Mouse (Mus musculus): ENCODE data around the gene Sept1. TPM values are rescaled to one million over a fixed set of nuclear protein-coding genes. Genes with fewer than 3 reads are reported as not detected.

The Sept1 gene
- polyA plus RNA-seq, 1 experiment = 38.4 TPM

DNA sequence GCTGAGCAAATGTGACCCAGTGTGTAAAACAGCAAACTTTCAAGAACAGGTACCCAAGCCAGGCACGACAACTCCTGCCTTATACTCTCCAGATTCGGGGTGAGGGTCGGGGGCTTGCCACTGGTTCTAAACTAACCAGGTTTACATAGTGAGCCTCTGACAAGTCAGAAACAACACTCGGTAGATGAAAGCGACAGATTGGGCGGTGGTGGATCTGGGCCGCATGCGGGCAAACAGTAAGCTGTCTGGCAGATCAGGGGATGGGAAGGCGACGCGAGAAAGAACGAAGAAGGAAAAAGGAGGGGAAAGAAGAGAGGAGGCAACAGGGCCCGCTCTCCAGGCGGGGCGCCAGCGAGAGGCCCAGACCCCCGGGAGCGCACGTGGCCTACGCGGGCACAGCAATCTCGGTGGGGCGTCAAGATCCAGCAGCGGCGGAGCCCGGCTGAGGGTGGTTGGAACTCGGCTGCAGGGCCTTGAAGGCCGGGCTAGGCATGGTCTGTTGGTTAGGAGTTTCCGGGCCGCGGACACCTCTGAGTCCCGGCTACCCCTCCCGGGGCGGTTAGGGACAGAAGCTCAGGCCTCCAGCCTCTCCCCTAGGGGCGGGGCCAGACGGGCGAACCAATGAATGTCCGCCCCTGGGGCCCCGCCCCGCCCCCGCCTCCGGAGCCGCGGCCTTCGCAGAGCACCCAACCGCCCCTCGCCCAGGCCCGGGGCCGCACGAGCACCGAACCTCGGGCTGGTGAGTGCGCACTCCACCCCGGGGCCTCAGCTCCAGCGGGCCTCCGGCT lies 11.1 kb upstream of the Sept1 start, which contains the start of gene Zfp771:
Gene Zfp771 (plus strand): TSS at position 405 of the 788 bp plus-strand sequence.
- Histone ChIP-seq H3K36me3 (ENCODE audit: control insufficient read depth, insufficient read depth, low read length) (no peaks in the 10 kb centered on the region), H3K27me3 (replicated peaks; ENCODE audit: control insufficient read depth, insufficient read depth, low read length) (no peaks in the 10 kb centered on the region), H3K27ac (ENCODE audit: insufficient read depth, low read depth, low read length) (peak within 1 kb of the TSS; percentile 95), H3K4me1 (ENCODE audit: control insufficient read depth, insufficient read depth, low read length) (peaks cover 9% of the 10 kb centered on the region; the same call in 1 of the 2 replicates), H3K4me3 (ENCODE audit: insufficient read depth, low read depth, low read length) (peak within 1 kb of the TSS; percentile 88)
- WGBS = 1% methylated on average over 56 of the region's 56 CpGs
- peak; percentile 99 for DNase-seq
- TF ChIP-seq POLR2A (IDR thresholded peaks at IDR 0.05; ENCODE audit: low read depth, low read length) (peak; percentile 71), CTCF (conservative IDR thresholded peaks at IDR 0.05; ENCODE audit: insufficient read depth, insufficient read length, low read depth, low read length) (no peak)

DNA sequence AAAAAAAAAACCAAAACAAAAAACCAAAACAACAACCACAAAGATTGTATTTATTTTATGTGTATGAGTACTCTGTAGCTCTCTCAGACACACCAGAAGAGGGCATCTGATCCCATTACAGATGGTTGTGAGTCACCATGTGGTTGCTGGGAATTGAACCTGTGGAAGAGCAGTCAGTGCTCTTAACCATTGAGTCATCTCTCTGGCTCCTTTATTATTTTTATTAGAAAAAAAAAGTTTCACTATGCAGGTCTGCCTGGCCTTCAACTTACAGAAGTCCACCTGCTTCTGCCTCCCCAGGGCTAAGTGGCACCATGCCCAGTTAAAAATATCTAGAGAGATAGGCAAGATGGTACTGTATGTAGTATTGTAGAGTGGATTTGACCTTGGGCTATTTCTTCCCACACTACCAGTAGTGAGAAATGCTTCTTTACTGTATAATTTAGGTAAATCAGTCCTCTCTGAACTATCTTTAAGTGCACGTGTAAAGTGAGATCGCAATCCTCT lies 10.5 kb upstream of the Sept1 start:
- TF ChIP-seq POLR2A (IDR thresholded peaks at IDR 0.05; ENCODE audit: low read depth, low read length) = no peak
- TF ChIP-seq CTCF (conservative IDR thresholded peaks at IDR 0.05; ENCODE audit: insufficient read depth, insufficient read length, low read depth, low read length) = no peak
- no peak for DNase-seq
- Histone ChIP-seq H3K27me3 (replicated peaks; ENCODE audit: control insufficient read depth, insufficient read depth, low read length) (no peaks in the 10 kb centered on the region), H3K4me3 (ENCODE audit: insufficient read depth, low read depth, low read length) (no peak overlapping the region), H3K27ac (ENCODE audit: insufficient read depth, low read depth, low read length) (peak overlapping the region; percentile 95), H3K36me3 (ENCODE audit: control insufficient read depth, insufficient read depth, low read length) (no peaks in the 10 kb centered on the region), H3K4me1 (ENCODE audit: control insufficient read depth, insufficient read depth, low read length) (peaks cover 9% of the 10 kb centered on the region; the same call in 1 of the 2 replicates)
- 58% methylated on average over 2 of the region's 2 CpGs for WGBS

DNA sequence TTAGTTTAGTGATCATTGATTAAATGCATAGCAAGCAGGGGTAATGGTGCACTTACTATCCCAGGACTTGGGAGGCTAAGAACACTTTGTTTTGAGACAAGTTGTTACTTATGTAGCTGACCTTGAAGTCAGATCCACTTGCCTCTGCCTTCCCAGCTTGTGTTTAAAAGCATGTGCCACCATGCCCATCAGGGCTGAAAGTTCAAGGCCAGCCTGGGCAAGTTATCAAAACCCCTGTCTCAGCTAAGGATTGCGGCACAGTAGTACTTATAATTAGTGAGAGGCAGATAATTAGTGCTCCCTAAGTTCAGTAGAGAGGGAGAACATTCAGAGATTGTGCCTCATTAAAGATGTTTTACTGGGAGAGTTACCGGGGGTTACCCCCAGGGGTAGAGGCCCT lies 1.8 kb upstream of the Sept1 start:
- Histone ChIP-seq H3K4me3 (ENCODE audit: insufficient read depth, low read depth, low read length) (no peak overlapping the region), H3K36me3 (ENCODE audit: control insufficient read depth, insufficient read depth, low read length) (peaks cover 5% of the 10 kb centered on the region), H3K27me3 (replicated peaks; ENCODE audit: control insufficient read depth, insufficient read depth, low read length) (no peaks in the 10 kb centered on the region), H3K4me1 (ENCODE audit: control insufficient read depth, insufficient read depth, low read length) (peaks cover 9% of the 10 kb centered on the region), H3K27ac (ENCODE audit: insufficient read depth, low read depth, low read length) (no peak overlapping the region)
- TF ChIP-seq CTCF (conservative IDR thresholded peaks at IDR 0.05; ENCODE audit: insufficient read depth, insufficient read length, low read depth, low read length) = no peak
- no peak for TF ChIP-seq POLR2A (IDR thresholded peaks at IDR 0.05; ENCODE audit: low read depth, low read length)
- DNase-seq = no peak
- WGBS = 98% methylated on average over 2 of the region's 2 CpGs

DNA sequence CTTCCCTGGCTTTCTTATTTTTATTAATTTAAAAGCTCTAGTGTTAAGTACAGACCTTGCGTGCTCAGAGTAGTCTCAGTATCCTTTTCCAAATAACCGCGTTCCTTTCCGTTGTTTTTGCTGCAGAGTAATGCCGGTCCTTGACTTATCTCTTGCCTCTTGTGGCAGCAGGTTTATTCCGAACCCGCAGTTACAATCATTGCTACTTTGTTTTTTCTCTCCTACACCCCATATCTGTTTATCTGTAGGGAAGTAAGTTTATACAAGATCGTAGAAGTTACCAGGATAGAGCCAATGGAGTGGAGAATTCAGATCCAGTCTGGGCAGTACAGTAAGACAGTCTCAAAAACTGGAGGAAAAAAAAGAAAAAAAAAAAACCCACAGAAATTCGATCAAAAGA lies 835 bp upstream of the Sept1 start:
- 7% methylated on average over 9 of the region's 9 CpGs for WGBS
- peaks cover 5% of the 10 kb centered on the region for H3K36me3 ChIP-seq (ENCODE audit: control insufficient read depth, insufficient read depth, low read length)
- no peaks in the 10 kb centered on the region for H3K27me3 ChIP-seq (replicated peaks; ENCODE audit: control insufficient read depth, insufficient read depth, low read length)
- peak overlapping the region; percentile 96 for H3K4me3 ChIP-seq (ENCODE audit: insufficient read depth, low read depth, low read length)
- TF ChIP-seq POLR2A (IDR thresholded peaks at IDR 0.05; ENCODE audit: low read depth, low read length) (no peak), CTCF (conservative IDR thresholded peaks at IDR 0.05; ENCODE audit: insufficient read depth, insufficient read length, low read depth, low read length) (no peak)
- peaks cover 9% of the 10 kb centered on the region for H3K4me1 ChIP-seq (ENCODE audit: control insufficient read depth, insufficient read depth, low read length)
- H3K27ac ChIP-seq (ENCODE audit: insufficient read depth, low read depth, low read length) = no peak overlapping the region
- no peak for DNase-seq

DNA sequence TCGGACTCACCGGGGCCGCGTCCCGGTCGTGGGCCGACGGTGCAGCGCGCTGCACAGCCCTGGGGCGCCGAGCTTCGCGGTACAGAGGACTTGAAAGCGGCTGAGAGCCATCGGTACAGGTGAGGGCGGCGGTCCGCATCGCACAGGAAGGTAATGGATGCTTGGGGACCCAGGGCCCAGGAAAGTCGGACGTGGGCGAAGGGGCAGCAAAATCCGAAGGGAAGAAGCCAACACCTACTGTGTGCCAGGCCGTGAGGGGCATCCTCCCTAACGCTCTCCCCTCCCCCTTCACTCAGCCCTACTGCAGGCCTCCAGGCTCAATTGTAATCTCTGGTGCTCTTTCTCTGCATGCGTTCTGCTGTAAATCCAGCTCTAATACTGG lies 429 bp upstream of the Sept1 start:
- DNase-seq = no peak
- H3K27me3 ChIP-seq (replicated peaks; ENCODE audit: control insufficient read depth, insufficient read depth, low read length) = no peaks in the 10 kb centered on the region
- H3K36me3 ChIP-seq (ENCODE audit: control insufficient read depth, insufficient read depth, low read length) = peaks cover 5% of the 10 kb centered on the region
- WGBS = under 1% methylated on average over 27 of the region's 27 CpGs
- TF ChIP-seq POLR2A (IDR thresholded peaks at IDR 0.05; ENCODE audit: low read depth, low read length) (no peak), CTCF (conservative IDR thresholded peaks at IDR 0.05; ENCODE audit: insufficient read depth, insufficient read length, low read depth, low read length) (no peak)
- H3K4me1 ChIP-seq (ENCODE audit: control insufficient read depth, insufficient read depth, low read length) = peaks cover 9% of the 10 kb centered on the region
- H3K27ac ChIP-seq (ENCODE audit: insufficient read depth, low read depth, low read length) = peak overlapping the region; percentile 62
- peak overlapping the region; percentile 96 for H3K4me3 ChIP-seq (ENCODE audit: insufficient read depth, low read depth, low read length)

DNA sequence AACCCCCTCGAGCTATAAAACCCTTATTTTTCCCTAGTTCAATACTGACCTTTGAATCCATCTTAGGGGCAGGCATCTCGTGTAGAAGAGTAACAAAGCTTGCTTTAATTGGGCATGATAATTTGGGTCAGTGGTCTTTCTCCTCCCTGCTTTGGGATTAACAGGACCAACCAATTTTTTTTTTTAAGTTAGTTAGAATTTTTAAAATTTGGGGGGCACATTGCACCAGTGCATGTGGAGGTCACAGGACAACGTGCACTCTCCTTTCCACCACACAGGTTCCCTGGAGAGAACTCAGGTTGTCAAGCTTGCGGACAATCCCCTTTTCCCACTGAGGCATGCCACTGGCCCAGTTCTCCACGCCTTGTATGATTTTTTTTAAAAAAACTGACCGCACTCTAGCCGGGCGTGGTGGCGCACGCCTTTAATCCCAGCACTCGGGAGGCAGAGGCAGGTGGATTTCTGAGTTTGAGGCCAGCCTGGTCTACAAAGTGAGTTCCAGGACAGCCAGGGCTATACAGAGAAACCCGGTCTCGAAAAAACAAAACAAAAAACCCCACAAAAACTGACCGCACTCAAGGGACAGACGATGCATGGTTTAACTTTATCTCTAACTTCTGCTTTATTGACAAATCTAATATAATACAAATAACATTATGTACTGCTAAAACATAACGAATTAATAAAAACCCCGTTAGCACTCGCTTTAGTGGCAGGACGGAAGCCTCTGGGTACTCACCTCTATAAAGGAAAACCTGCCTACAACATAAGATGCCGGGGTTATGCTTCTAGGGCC lies 906 bp downstream of the Sept1 start:
- 5% methylated on average over 20 of the region's 20 CpGs for WGBS
- peak; percentile 28 for DNase-seq
- H3K36me3 ChIP-seq (ENCODE audit: control insufficient read depth, insufficient read depth, low read length) = peaks cover 5% of the 10 kb centered on the region
- peaks cover 9% of the 10 kb centered on the region for H3K4me1 ChIP-seq (ENCODE audit: control insufficient read depth, insufficient read depth, low read length)
- peak overlapping the region; percentile 96 for H3K4me3 ChIP-seq (ENCODE audit: insufficient read depth, low read depth, low read length)
- H3K27me3 ChIP-seq (replicated peaks; ENCODE audit: control insufficient read depth, insufficient read depth, low read length) = no peaks in the 10 kb centered on the region
- no peak for TF ChIP-seq CTCF (conservative IDR thresholded peaks at IDR 0.05; ENCODE audit: insufficient read depth, insufficient read length, low read depth, low read length)
- TF ChIP-seq POLR2A (IDR thresholded peaks at IDR 0.05; ENCODE audit: low read depth, low read length) = no peak
- H3K27ac ChIP-seq (ENCODE audit: insufficient read depth, low read depth, low read length) = peak overlapping the region; percentile 59

DNA sequence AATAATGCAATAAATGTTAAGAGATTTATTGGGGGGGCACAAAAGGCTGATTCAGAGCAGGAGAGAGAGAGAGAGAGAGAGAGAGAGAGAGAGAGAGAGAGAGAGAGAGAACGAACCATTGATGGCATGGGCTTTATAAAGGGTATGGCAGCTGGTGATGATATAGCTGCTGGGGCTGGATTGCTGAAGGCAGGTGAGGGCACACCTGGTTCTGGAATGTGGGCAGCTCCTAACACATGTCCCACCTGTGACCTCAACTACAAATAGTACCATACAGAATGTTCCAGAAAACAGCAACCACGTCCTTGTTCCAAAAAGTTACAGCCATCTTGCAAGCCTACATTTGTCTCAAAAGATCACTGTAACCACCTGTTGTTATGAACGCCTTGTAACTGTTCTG lies 1.6 kb downstream of the Sept1 start:
- Histone ChIP-seq H3K36me3 (ENCODE audit: control insufficient read depth, insufficient read depth, low read length) (peaks cover 5% of the 10 kb centered on the region), H3K27me3 (replicated peaks; ENCODE audit: control insufficient read depth, insufficient read depth, low read length) (no peaks in the 10 kb centered on the region), H3K4me3 (ENCODE audit: insufficient read depth, low read depth, low read length) (no peak overlapping the region), H3K27ac (ENCODE audit: insufficient read depth, low read depth, low read length) (no peak overlapping the region; the same call in 1 of the 2 replicates), H3K4me1 (ENCODE audit: control insufficient read depth, insufficient read depth, low read length) (peaks cover 9% of the 10 kb centered on the region)
- 56% methylated on average over 3 of the region's 3 CpGs for WGBS
- TF ChIP-seq CTCF (conservative IDR thresholded peaks at IDR 0.05; ENCODE audit: insufficient read depth, insufficient read length, low read depth, low read length) = no peak
- TF ChIP-seq POLR2A (IDR thresholded peaks at IDR 0.05; ENCODE audit: low read depth, low read length) = no peak
- DNase-seq = no peak

All from kidney, adult 2 months (tissue).